Comparison of ENCODE assay signal across 12 mouse cellular contexts in genomic region chr11:19533701-19534100, GRCm38 (mm10).
DNase-seq lines count a peak whose midpoint lies in the region; ATAC-seq and TF ChIP-seq lines count a peak whose summit lies in the region.
"Had no signal": no experiment of that assay in that cellular context is flagged by ENCODE, and none has a peak within 500 bp of the region (broad histone marks: within the 10 kb centered on the region; RNA-seq: fewer than 3 reads in every experiment).

No protein-coding gene starts in this region.

- peak; percentile 54 for TF ChIP-seq CTCF in hindbrain, postnatal 0 days (IDR thresholded peaks at IDR 0.05; ENCODE audit: low read depth)
- peak; percentile 72 for TF ChIP-seq CTCF in stomach, postnatal 0 days (IDR thresholded peaks at IDR 0.05; ENCODE audit: low read depth)

- H3K4me3 ChIP-seq in hindbrain, postnatal 0 days (ENCODE audit: low read length): no peak overlapping the region
- H3K4me3 ChIP-seq in hindbrain, embryonic 13.5 days: no peak overlapping the region
- no peak overlapping the region for H3K4me3 ChIP-seq in stomach, postnatal 0 days (ENCODE audit: low read depth, low read length)
- H3K4me3 ChIP-seq: heart, embryonic 15.5 days; kidney, embryonic 15.5 days had no signal

- no peak overlapping the region for H3K27ac ChIP-seq in hindbrain, postnatal 0 days
- no peak overlapping the region for H3K27ac ChIP-seq in hindbrain, embryonic 13.5 days
- no peak overlapping the region for H3K27ac ChIP-seq in stomach, postnatal 0 days (replicated peaks)
- H3K27ac ChIP-seq: heart, embryonic 15.5 days; kidney, embryonic 15.5 days had no signal

- no peak overlapping the region for H3K4me2 ChIP-seq in hindbrain, postnatal 0 days (ENCODE audit: low read depth, low read length)
- no peak overlapping the region for H3K4me2 ChIP-seq in hindbrain, embryonic 13.5 days
- no peak overlapping the region for H3K4me2 ChIP-seq in stomach, postnatal 0 days (replicated peaks; ENCODE audit: low read depth)
- H3K4me2 ChIP-seq: heart, embryonic 15.5 days; kidney, embryonic 15.5 days had no signal

- TF ChIP-seq EP300 in stomach, postnatal 0 days (optimal IDR thresholded peaks at IDR 0.05): no peak

- no peaks in the 10 kb centered on the region for H3K36me3 ChIP-seq in hindbrain, postnatal 0 days (ENCODE audit: insufficient read depth, low read length)
- H3K36me3 ChIP-seq in hindbrain, embryonic 13.5 days: no peaks in the 10 kb centered on the region
- no peaks in the 10 kb centered on the region for H3K36me3 ChIP-seq in stomach, postnatal 0 days (ENCODE audit: control insufficient read depth, insufficient read depth, low read length)
- H3K36me3 ChIP-seq: heart, embryonic 15.5 days; kidney, embryonic 15.5 days had no signal

- ATAC-seq in hindbrain, postnatal 0 days: peak; percentile 39
- no peak for ATAC-seq in hindbrain, embryonic 13.5 days (ENCODE audit: low FRiP score)
- peak; percentile 59; the same call in 1 of the 2 replicates for ATAC-seq in stomach, postnatal 0 days (ENCODE audit: low FRiP score, low TSS enrichment)
- ATAC-seq: Patski had no signal

- peak; percentile 4 to 12 for DNase-seq in adrenal gland, postnatal 36 days
- DNase-seq in adrenal gland, adult 2 months: no peak
- DNase-seq in hindbrain, postnatal 0 days (ENCODE audit: low spot score): peak; percentile 53
- peak; percentile 12 for DNase-seq in urinary bladder, postnatal 14 days (ENCODE audit: low spot score)
- DNase-seq in urinary bladder, adult 2 months (ENCODE audit: low spot score): no peak
- peak; percentile 50 for DNase-seq in stomach, postnatal 0 days (ENCODE audit: low spot score)
- DNase-seq in gastrocnemius, postnatal 14 days: no peak
- DNase-seq: B cell, adult 2 months had no signal

- 77% methylated on average over 1 of the region's 1 CpGs for WGBS in hindbrain, postnatal 0 days
- WGBS in hindbrain, embryonic 13.5 days: 81% methylated on average over 1 of the region's 1 CpGs
- WGBS in stomach, postnatal 0 days: 68% methylated on average over 1 of the region's 1 CpGs

- H3K9me3 ChIP-seq in hindbrain, postnatal 0 days (ENCODE audit: low read length): no peaks in the 10 kb centered on the region
- no peaks in the 10 kb centered on the region for H3K9me3 ChIP-seq in hindbrain, embryonic 13.5 days
- H3K9me3 ChIP-seq in stomach, postnatal 0 days (ENCODE audit: control insufficient read depth, low read length): no peaks in the 10 kb centered on the region
- H3K9me3 ChIP-seq: heart, embryonic 15.5 days; kidney, embryonic 15.5 days had no signal

- H3K27me3 ChIP-seq in hindbrain, postnatal 0 days (ENCODE audit: insufficient read depth, low read length): no peaks in the 10 kb centered on the region
- no peaks in the 10 kb centered on the region for H3K27me3 ChIP-seq in hindbrain, embryonic 13.5 days
- no peaks in the 10 kb centered on the region for H3K27me3 ChIP-seq in stomach, postnatal 0 days (ENCODE audit: control insufficient read depth, insufficient read depth, low read length)
- H3K27me3 ChIP-seq: heart, embryonic 15.5 days had no signal

- intact Hi-C loops in gastrocnemius, postnatal 14 days (cut with DNase I; ENCODE audit: low total_unique reads): loop anchor here (5.0 kb wide), 1 partner anchor 229 kb away; no protein-coding TSS in a partner anchor

- no peaks in the 10 kb centered on the region; the same call in 1 of the 2 replicates for H3K4me1 ChIP-seq in hindbrain, postnatal 0 days (ENCODE audit: insufficient read depth, low read length)
- peaks cover 32% of the 10 kb centered on the region for H3K4me1 ChIP-seq in hindbrain, embryonic 13.5 days (replicated peaks)
- H3K4me1 ChIP-seq in stomach, postnatal 0 days (replicated peaks; ENCODE audit: control insufficient read depth, insufficient read depth): no peaks in the 10 kb centered on the region
- H3K4me1 ChIP-seq: heart, embryonic 15.5 days had no signal

- no peak overlapping the region for H3K9ac ChIP-seq in hindbrain, postnatal 0 days (replicated peaks; ENCODE audit: low read length)
- no peak overlapping the region for H3K9ac ChIP-seq in hindbrain, embryonic 13.5 days
- no peak overlapping the region for H3K9ac ChIP-seq in stomach, postnatal 0 days (ENCODE audit: low read length)
- H3K9ac ChIP-seq: heart, embryonic 15.5 days; kidney, embryonic 15.5 days had no signal

Comparison
In these comparisons a context has a peak if more than half of its experiments do, and no peak if none do; other contexts are left out.
1. DNase-seq: peak in adrenal gland, postnatal 36 days (2 of 2), hindbrain, postnatal 0 days (single experiment), urinary bladder, postnatal 14 days (single experiment) and stomach, postnatal 0 days (single experiment); none in adrenal gland, adult 2 months (single experiment), urinary bladder, adult 2 months (single experiment) and gastrocnemius, postnatal 14 days (single experiment).